Mouse (Mus musculus): Measurements from ENCODE around the gene Tmem53. TPM values are rescaled to one million over a fixed set of nuclear protein-coding genes. Genes with fewer than 3 reads are reported as not detected.

Gene Tmem53
- polyA plus RNA-seq, 1 experiment from 2014 or later, result 19.9 TPM

GRCm38 (mm10) chr4:117262101-117262913 lies 10.6 kb downstream of the Tmem53 start:
- Histone ChIP-seq H3K4me2 (replicated peaks; ENCODE audit: low read depth, low read length) (no peak overlapping the region), H3K27me3 (ENCODE audit: insufficient read depth, low read length) (peaks cover 8% of the 10 kb centered on the region; the same call in 1 of the 2 replicates), H3K27ac (ENCODE audit: low read length) (no peak overlapping the region), H3K36me3 (ENCODE audit: insufficient read depth, low read length) (no peaks in the 10 kb centered on the region), H3K4me1 (ENCODE audit: insufficient read depth, low read length) (peaks cover 12% of the 10 kb centered on the region), H3K9ac (replicated peaks; ENCODE audit: low read length) (no peak overlapping the region), H3K9me3 (ENCODE audit: low read length) (no peaks in the 10 kb centered on the region), H3K4me3 (ENCODE audit: low read length) (no peak overlapping the region)
- 25% methylated on average over 13 of the region's 13 CpGs for WGBS
- no peak for ATAC-seq (ENCODE audit: low FRiP score, low TSS enrichment)

- Histone ChIP-seq H3K4me2 (replicated peaks; ENCODE audit: low read depth, low read length) (no peak overlapping the region), H3K4me3 (ENCODE audit: low read length) (no peak overlapping the region), H3K9me3 (ENCODE audit: low read length) (no peaks in the 10 kb centered on the region), H3K36me3 (ENCODE audit: insufficient read depth, low read length) (no peaks in the 10 kb centered on the region), H3K27me3 (ENCODE audit: insufficient read depth, low read length) (peaks cover 8% of the 10 kb centered on the region; the same call in 1 of the 2 replicates), H3K4me1 (ENCODE audit: insufficient read depth, low read length) (peaks cover 12% of the 10 kb centered on the region), H3K9ac (replicated peaks; ENCODE audit: low read length) (no peak overlapping the region), H3K27ac (ENCODE audit: low read length) (no peak overlapping the region)
- 51% methylated on average over 8 of the region's 8 CpGs for WGBS
- ATAC-seq (ENCODE audit: low FRiP score, low TSS enrichment), result no peak
Measured at GRCm38 (mm10) chr4:117262987-117263386, 11.2 kb downstream of the Tmem53 start.

GRCm38 (mm10) chr4:117267284-117267683 lies 15.5 kb downstream of the Tmem53 start:
- peaks cover 3% of the 10 kb centered on the region for H3K36me3 ChIP-seq (ENCODE audit: insufficient read depth, low read length)
- no peak overlapping the region for H3K4me3 ChIP-seq (ENCODE audit: low read length)
- WGBS, result 9% methylated on average over 2 of the region's 2 CpGs
- H3K4me1 ChIP-seq (ENCODE audit: insufficient read depth, low read length), result peaks cover 8% of the 10 kb centered on the region
- ATAC-seq (ENCODE audit: low FRiP score, low TSS enrichment), result no peak
- H3K9me3 ChIP-seq (ENCODE audit: low read length), result no peaks in the 10 kb centered on the region
- no peak overlapping the region for H3K4me2 ChIP-seq (replicated peaks; ENCODE audit: low read depth, low read length)
- H3K9ac ChIP-seq (replicated peaks; ENCODE audit: low read length), result no peak overlapping the region
- H3K27ac ChIP-seq (ENCODE audit: low read length), result no peak overlapping the region
- H3K27me3 ChIP-seq (ENCODE audit: insufficient read depth, low read length), result peaks cover 17% of the 10 kb centered on the region; the same call in 1 of the 2 replicates

- H3K9ac ChIP-seq (replicated peaks; ENCODE audit: low read length), result no peak overlapping the region
- H3K27me3 ChIP-seq (ENCODE audit: insufficient read depth, low read length), result peaks cover 17% of the 10 kb centered on the region; the same call in 1 of the 2 replicates
- H3K36me3 ChIP-seq (ENCODE audit: insufficient read depth, low read length), result peaks cover 4% of the 10 kb centered on the region
- H3K4me2 ChIP-seq (replicated peaks; ENCODE audit: low read depth, low read length), result no peak overlapping the region
- H3K4me3 ChIP-seq (ENCODE audit: low read length), result no peak overlapping the region
- no peak overlapping the region for H3K27ac ChIP-seq (ENCODE audit: low read length)
- 86% methylated on average over 25 of the region's 25 CpGs for WGBS
- H3K4me1 ChIP-seq (ENCODE audit: insufficient read depth, low read length), result peaks cover 1% of the 10 kb centered on the region; the same call in 1 of the 2 replicates
- no peak for ATAC-seq (ENCODE audit: low FRiP score, low TSS enrichment)
- H3K9me3 ChIP-seq (ENCODE audit: low read length), result no peaks in the 10 kb centered on the region
Measured at GRCm38 (mm10) chr4:117267831-117268437, 16.2 kb downstream of the Tmem53 start.

- Histone ChIP-seq H3K27me3 (ENCODE audit: insufficient read depth, low read length) (peaks cover 17% of the 10 kb centered on the region; the same call in 1 of the 2 replicates), H3K9ac (replicated peaks; ENCODE audit: low read length) (no peak overlapping the region), H3K9me3 (ENCODE audit: low read length) (peaks cover 11% of the 10 kb centered on the region), H3K4me2 (replicated peaks; ENCODE audit: low read depth, low read length) (no peak overlapping the region), H3K27ac (ENCODE audit: low read length) (no peak overlapping the region), H3K4me3 (ENCODE audit: low read length) (no peak overlapping the region), H3K36me3 (ENCODE audit: insufficient read depth, low read length) (peaks cover 23% of the 10 kb centered on the region), H3K4me1 (ENCODE audit: insufficient read depth, low read length) (no peaks in the 10 kb centered on the region)
- 10% methylated on average over 6 of the region's 6 CpGs for WGBS
- peak; percentile 44 for ATAC-seq (ENCODE audit: low FRiP score, low TSS enrichment)
Measured at GRCm38 (mm10) chr4:117270278-117270677, 18.5 kb downstream of the Tmem53 start.

- no peak for ATAC-seq (ENCODE audit: low FRiP score, low TSS enrichment)
- Histone ChIP-seq H3K27ac (ENCODE audit: low read length) (no peak overlapping the region), H3K9me3 (ENCODE audit: low read length) (peaks cover 11% of the 10 kb centered on the region), H3K36me3 (ENCODE audit: insufficient read depth, low read length) (peaks cover 42% of the 10 kb centered on the region), H3K4me2 (replicated peaks; ENCODE audit: low read depth, low read length) (no peak overlapping the region), H3K9ac (replicated peaks; ENCODE audit: low read length) (no peak overlapping the region), H3K4me3 (ENCODE audit: low read length) (no peak overlapping the region), H3K4me1 (ENCODE audit: insufficient read depth, low read length) (peaks cover 15% of the 10 kb centered on the region), H3K27me3 (ENCODE audit: insufficient read depth, low read length) (peaks cover 9% of the 10 kb centered on the region; the same call in 1 of the 2 replicates)
- WGBS, result 14% methylated on average over 12 of the region's 12 CpGs
Measured at GRCm38 (mm10) chr4:117272459-117272858, 20.7 kb downstream of the Tmem53 start.

- Histone ChIP-seq H3K27ac (ENCODE audit: low read length) (no peak overlapping the region), H3K4me3 (ENCODE audit: low read length) (no peak overlapping the region), H3K4me1 (ENCODE audit: insufficient read depth, low read length) (peaks cover 17% of the 10 kb centered on the region), H3K9ac (replicated peaks; ENCODE audit: low read length) (no peak overlapping the region), H3K9me3 (ENCODE audit: low read length) (peaks cover 11% of the 10 kb centered on the region), H3K4me2 (replicated peaks; ENCODE audit: low read depth, low read length) (no peak overlapping the region), H3K27me3 (ENCODE audit: insufficient read depth, low read length) (no peaks in the 10 kb centered on the region; the same call in 1 of the 2 replicates), H3K36me3 (ENCODE audit: insufficient read depth, low read length) (peaks cover 53% of the 10 kb centered on the region)
- ATAC-seq (ENCODE audit: low FRiP score, low TSS enrichment), result no peak
- WGBS, result 89% methylated on average over 4 of the region's 4 CpGs
Measured at GRCm38 (mm10) chr4:117274720-117275119, 23.0 kb downstream of the Tmem53 start.

GRCm38 (mm10) chr4:117276281-117276711 lies 24.5 kb downstream of the Tmem53 start:
- WGBS, result 30% methylated on average over 17 of the region's 17 CpGs
- peak; percentile 60; the same call in 1 of the 2 replicates for ATAC-seq (ENCODE audit: low FRiP score, low TSS enrichment)
- Histone ChIP-seq H3K4me1 (ENCODE audit: insufficient read depth, low read length) (peaks cover 17% of the 10 kb centered on the region), H3K9ac (replicated peaks; ENCODE audit: low read length) (no peak overlapping the region), H3K36me3 (ENCODE audit: insufficient read depth, low read length) (peaks cover 66% of the 10 kb centered on the region), H3K4me3 (ENCODE audit: low read length) (no peak overlapping the region), H3K4me2 (replicated peaks; ENCODE audit: low read depth, low read length) (no peak overlapping the region), H3K9me3 (ENCODE audit: low read length) (peaks cover 11% of the 10 kb centered on the region), H3K27ac (ENCODE audit: low read length) (no peak overlapping the region), H3K27me3 (ENCODE audit: insufficient read depth, low read length) (no peaks in the 10 kb centered on the region; the same call in 1 of the 2 replicates)

GRCm38 (mm10) chr4:117277021-117277420 lies 25.3 kb downstream of the Tmem53 start:
- Histone ChIP-seq H3K9me3 (ENCODE audit: low read length) (peaks cover 11% of the 10 kb centered on the region), H3K36me3 (ENCODE audit: insufficient read depth, low read length) (peaks cover 70% of the 10 kb centered on the region), H3K27ac (ENCODE audit: low read length) (no peak overlapping the region), H3K27me3 (ENCODE audit: insufficient read depth, low read length) (no peaks in the 10 kb centered on the region; the same call in 1 of the 2 replicates), H3K4me3 (ENCODE audit: low read length) (no peak overlapping the region), H3K4me2 (replicated peaks; ENCODE audit: low read depth, low read length) (no peak overlapping the region), H3K4me1 (ENCODE audit: insufficient read depth, low read length) (peaks cover 17% of the 10 kb centered on the region), H3K9ac (replicated peaks; ENCODE audit: low read length) (no peak overlapping the region)
- 51% methylated on average over 13 of the region's 13 CpGs for WGBS
- ATAC-seq (ENCODE audit: low FRiP score, low TSS enrichment), result no peak
